Mouse (Mus musculus) kidney, adult 2 months (tissue): ENCODE results near the gene Fgf13.

Experiments used
- CTCF ChIP-seq: fragments of 200-500 bp; conservative IDR thresholded peaks from 2 replicates; pipeline ENCODE4 v1.5.1; 2011; ENCODE audit warnings: low read depth, mild to moderate bottlenecking, control low read depth, low read length, moderate library complexity, mixed read lengths; ENCODE audit not compliant: insufficient read depth, insufficient read length
- POLR2A ChIP-seq: fragments of 200-500 bp; IDR thresholded peaks from one replicate; pipeline ENCODE4 v1.6.1; 2011; ENCODE audit warnings: low read depth, low read length, control low read depth

DNA sequence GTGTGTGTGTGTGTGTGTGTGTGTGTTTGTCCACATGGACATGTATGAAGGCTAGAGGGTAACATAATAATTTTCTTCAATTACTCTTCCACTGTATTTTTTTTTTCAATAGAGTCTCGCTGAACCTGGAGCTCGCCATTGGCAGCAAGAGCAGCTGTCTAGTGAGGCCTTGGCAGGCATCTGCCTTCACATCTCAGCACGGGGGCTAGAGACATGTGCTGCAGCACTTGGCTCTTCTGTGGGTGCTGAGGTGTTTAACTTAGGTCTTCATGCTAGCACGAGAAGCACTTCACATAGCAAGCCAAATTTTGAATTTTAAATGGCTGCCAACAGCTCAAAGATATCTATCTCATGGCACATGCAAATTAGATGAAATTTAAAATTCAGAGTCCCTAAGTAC is 380.9 kb downstream of the Fgf13 start:
- TF ChIP-seq POLR2A = no peak
- no peak for TF ChIP-seq CTCF
